Mouse (Mus musculus) ES-E14 (cell line): ENCODE measurements at regions not wholly inside any gene's neighbourhood (a gene's known extent, or its start where the extent isn't known, plus 50 kb on each side); places are given as distances from the start of the nearest gene placed in this dataset.

ENCODE experiments used
- MAFK ChIP-seq: IDR thresholded peaks from 2 replicates; pipeline ENCODE4 v1.6.1; 2014; ENCODE audit warnings: mild to moderate bottlenecking, low read depth, low read length, inconsistent platforms; ENCODE audit not compliant: insufficient read depth
- ZC3H11A ChIP-seq: IDR thresholded peaks from 2 replicates; pipeline ENCODE4 v1.6.1; 2012; ENCODE audit warnings: low read depth, mild to moderate bottlenecking, inconsistent platforms, low read length, borderline replicate concordance
- ZNF384 ChIP-seq: IDR thresholded peaks from 2 replicates; pipeline ENCODE4 v1.6.1; 2012; ENCODE audit warnings: low read depth, low read length, inconsistent platforms

DNA sequence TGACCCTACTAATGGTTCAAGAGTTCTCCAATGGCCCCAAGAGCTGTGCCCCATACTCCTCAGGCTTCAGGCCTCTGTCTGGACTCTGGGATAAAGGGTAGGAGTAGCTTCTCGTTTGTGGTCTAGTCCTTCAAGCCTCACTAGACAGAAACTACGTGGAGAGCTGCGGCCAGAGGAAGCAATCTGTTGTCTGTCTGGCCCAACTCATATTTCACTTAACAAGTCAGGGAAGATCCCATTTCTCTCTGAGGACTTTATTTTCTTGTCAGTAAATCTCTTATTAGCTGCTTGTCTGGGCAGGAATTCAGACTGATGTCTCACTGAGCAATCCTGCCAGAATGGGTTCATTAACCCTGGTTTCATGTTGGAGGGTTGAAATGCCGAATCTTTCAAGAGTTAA, 364.0 kb downstream of the Adra2a start:
- no peak for TF ChIP-seq ZNF384
- TF ChIP-seq MAFK: no peak
- no peak for TF ChIP-seq ZC3H11A
